In the genomic region with DNA sequence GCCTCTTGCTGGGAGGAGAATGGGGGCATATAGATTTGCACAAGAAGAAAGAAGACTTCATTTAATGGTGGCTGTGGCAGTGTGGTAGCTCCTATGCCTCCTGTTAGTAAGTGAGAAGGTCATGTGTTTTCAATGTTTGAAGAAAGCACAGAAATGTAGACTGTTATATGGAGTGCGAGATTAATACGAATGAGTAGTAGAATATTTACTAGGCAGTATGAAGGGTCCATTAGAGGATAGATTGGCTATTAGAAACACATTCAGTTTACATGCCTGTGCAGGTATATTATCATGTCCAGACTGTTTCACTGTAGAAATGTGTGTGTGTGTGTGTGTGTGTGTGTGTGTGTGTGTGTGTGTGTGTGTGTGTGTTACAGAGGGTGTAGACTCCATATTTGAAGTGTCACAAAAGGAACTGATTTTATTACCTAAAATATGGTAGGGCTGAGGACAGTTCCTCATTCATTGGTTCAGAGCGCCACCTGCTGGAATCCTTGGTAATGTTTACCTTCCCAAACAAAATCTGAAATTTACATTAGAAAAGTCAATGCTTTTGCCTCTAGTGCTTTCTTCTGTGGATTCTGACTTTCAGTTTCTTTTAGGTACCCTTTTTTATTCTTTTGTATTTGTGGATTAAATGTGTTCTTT, we compare ENCODE assay signal across 9 mouse cellular contexts. TPM values are rescaled to one million over a fixed set of nuclear protein-coding genes. Genes with fewer than 3 reads are reported as not detected.
DNase-seq lines count a peak whose midpoint lies in the region; ATAC-seq and TF ChIP-seq lines count a peak whose summit lies in the region.
"Had no signal": no experiment of that assay in that cellular context is flagged by ENCODE, and none has a peak within 500 bp of the region (broad histone marks: within the 10 kb centered on the region; RNA-seq: fewer than 3 reads in every experiment).

No protein-coding gene starts in this region.

- no peaks in the 10 kb centered on the region for H3K9me3 ChIP-seq in liver, embryonic 14.5 days (ENCODE audit: control insufficient read depth, low read length)
- no peaks in the 10 kb centered on the region for H3K9me3 ChIP-seq in neural tube, embryonic 12.5 days

- no peak overlapping the region for H3K9ac ChIP-seq in liver, embryonic 14.5 days (replicated peaks)
- H3K9ac ChIP-seq in neural tube, embryonic 12.5 days = no peak overlapping the region

- H3K4me3 ChIP-seq in liver, embryonic 14.5 days (ENCODE audit: insufficient read depth in 1 of 2, low read depth in 2 of 2, low read length in 2 of 2) = no peak overlapping the region
- H3K4me3 ChIP-seq in neural tube, embryonic 12.5 days = no peak overlapping the region
- H3K4me3 ChIP-seq: myocyte had no signal

- TF ChIP-seq CTCF in liver, embryonic 14.5 days (IDR thresholded peaks at IDR 0.05; ENCODE audit: low read depth) = peak; percentile 70

- no peak overlapping the region for H3K4me2 ChIP-seq in liver, embryonic 14.5 days (ENCODE audit: low read depth)
- H3K4me2 ChIP-seq in neural tube, embryonic 12.5 days (replicated peaks) = no peak overlapping the region

- no peaks in the 10 kb centered on the region for H3K27me3 ChIP-seq in liver, embryonic 14.5 days (ENCODE audit: control insufficient read depth, insufficient read depth, low read length)
- no peaks in the 10 kb centered on the region for H3K27me3 ChIP-seq in neural tube, embryonic 12.5 days (replicated peaks)

- 24% methylated on average over 3 of the region's 3 CpGs for WGBS in liver, embryonic 14.5 days (ENCODE audit: insufficient replicate concordance)
- WGBS in neural tube, embryonic 12.5 days = 33% methylated on average over 3 of the region's 3 CpGs

- ATAC-seq in liver, embryonic 14.5 days (ENCODE audit: insufficient read depth) = peak; percentile 35; the same call in 1 of the 2 replicates
- ATAC-seq in neural tube, embryonic 12.5 days (ENCODE audit: low FRiP score, low read depth) = peak; percentile 69

- H3K36me3 ChIP-seq in liver, embryonic 14.5 days (replicated peaks; ENCODE audit: control insufficient read depth, insufficient read depth, low read depth) = no peaks in the 10 kb centered on the region
- no peaks in the 10 kb centered on the region for H3K36me3 ChIP-seq in neural tube, embryonic 12.5 days

- no peaks in the 10 kb centered on the region for H3K4me1 ChIP-seq in liver, embryonic 14.5 days (replicated peaks; ENCODE audit: control insufficient read depth in 2 of 2, insufficient read depth in 2 of 2, low read length in 1 of 2)
- H3K4me1 ChIP-seq in neural tube, embryonic 12.5 days = no peaks in the 10 kb centered on the region

- DNase-seq in A20 (ENCODE audit: low read depth, low spot score) (peak; percentile 60), NIH3T3 (ENCODE audit: low read depth) (peak; percentile 82)
- peak; percentile 76 to 89 for DNase-seq in cerebellum, postnatal 25 days
- DNase-seq in gastrocnemius, postnatal 10 days = peak; percentile 79
- DNase-seq in kidney, postnatal 36 days = peak; percentile 29 to 86
- peak in 2 of 3 experiments; percentile 36 to 37 for DNase-seq in liver, embryonic 14.5 days (ENCODE audit: low read depth in 3 of 3, low spot score in 3 of 3)
- peak; percentile 56 for DNase-seq in thymus, postnatal 0 days (ENCODE audit: low spot score)

- TF ChIP-seq EP300 in liver, embryonic 14.5 days (IDR thresholded peaks at IDR 0.05; ENCODE audit: low read depth) = no peak

- no peak overlapping the region for H3K27ac ChIP-seq in liver, embryonic 14.5 days
- no peak overlapping the region for H3K27ac ChIP-seq in neural tube, embryonic 12.5 days

RNA-seq across cellular contexts. Expression of a gene that starts 31.0 kb away (rescaled TPM):
- total RNA-seq in gastrocnemius, postnatal 10 days (2021) = 10 to 100 TPM; 22.9 to 31.4 TPM
- polyA plus RNA-seq in liver, embryonic 14.5 days (2012; rRNA removed) = 0.42 and 0.44 TPM in 2 replicates
- polyA plus RNA-seq in liver, embryonic 14.5 days (2014; fragmentation: Nextera tagmentation; extraction: Ambion mirVana) = 0.87 and 0.89 TPM in 2 replicates
- polyA plus RNA-seq in neural tube, embryonic 12.5 days (2016; fragmentation: Nextera tagmentation; extraction: Ambion mirVana) = 36.0 and 41.8 TPM in 2 replicates
- 0.26 and 0.42 TPM in 2 replicates for polyA plus RNA-seq in thymus, postnatal 0 days (2015; fragmentation: Nextera tagmentation; extraction: Ambion mirVana)

RNA-seq across cellular contexts. Expression of a gene that starts 47.8 kb away (rescaled TPM):
- total RNA-seq in gastrocnemius, postnatal 10 days (2021) = 1 to 10 TPM in 1 of 2 experiments, under 1 TPM in 1; 0.26 to 1.0 TPM
- 3.2 and 4.4 TPM in 2 replicates for polyA plus RNA-seq in liver, embryonic 14.5 days (2012; rRNA removed)
- 1.7 and 3.3 TPM in 2 replicates for polyA plus RNA-seq in liver, embryonic 14.5 days (2014; fragmentation: Nextera tagmentation; extraction: Ambion mirVana)
- polyA plus RNA-seq in neural tube, embryonic 12.5 days (2016; fragmentation: Nextera tagmentation; extraction: Ambion mirVana) = 3.8 and 4.5 TPM in 2 replicates
- 8.5 and 12.0 TPM in 2 replicates for polyA plus RNA-seq in thymus, postnatal 0 days (2015; fragmentation: Nextera tagmentation; extraction: Ambion mirVana)

Comparison
In these comparisons a context has a peak if more than half of its experiments do, and no peak if none do; other contexts are left out.
1. RNA of a gene that starts 31.0 kb away (polyA plus RNA-seq): 36.0 to 41.8 TPM in neural tube, embryonic 12.5 days; 0.42 to 0.89 TPM in liver, embryonic 14.5 days and 0.26 to 0.42 TPM in thymus, postnatal 0 days; every median in the first group is over 10 times any median in the second.
2. Peak in every context shown above with its lines, with median percentiles within 50 percentile points of each other: DNase-seq.